Mouse (Mus musculus): ENCODE measurements around the gene Spon1. TPM values are rescaled to one million over a fixed set of nuclear protein-coding genes. Genes with fewer than 3 reads are reported as not detected.

Spon1 gene
- total and polyA plus RNA-seq, 3 experiments, result not detected

GRCm38 (mm10) chr7:113895266-113895665, 129.5 kb downstream of the Spon1 start:
- Histone ChIP-seq H3K79me2 (ENCODE audit: control insufficient read depth, insufficient read depth, low read length, poor library complexity) (no peaks in the 10 kb centered on the region), H3K9ac (ENCODE audit: control insufficient read depth, low read depth, low read length, poor library complexity, severe bottlenecking) (no peak overlapping the region), H3K9me3 (replicated peaks; ENCODE audit: insufficient read depth, low read length) (no peaks in the 10 kb centered on the region), H3K4me3 (ENCODE audit: control insufficient read depth in 1 of 2, insufficient read depth in 1 of 2, low read depth in 2 of 2, low read length in 2 of 2) (no peak overlapping the region), H3K27ac (ENCODE audit: control insufficient read depth, low read depth, low read length) (no peak overlapping the region), H3K4me1 (ENCODE audit: control insufficient read depth in 1 of 2, insufficient read depth in 2 of 2, low read length in 2 of 2) (no peaks in the 10 kb centered on the region), H3K36me3 (ENCODE audit: control insufficient read depth in 1 of 2, insufficient read depth in 2 of 2, low read length in 2 of 2) (no peaks in the 10 kb centered on the region), H3K27me3 (ENCODE audit: control insufficient read depth in 1 of 2, insufficient read depth in 2 of 2, low read length in 2 of 2) (no peaks in the 10 kb centered on the region)
- DNase-seq (ENCODE audit: low read depth, low spot score), result no peak
- TF ChIP-seq GATA1 (IDR thresholded peaks at IDR 0.05; ENCODE audit: low read depth, low read length) (no peak), ZKSCAN1 (IDR thresholded peaks at IDR 0.05; ENCODE audit: low read depth, low read length) (no peak), MYB (IDR thresholded peaks at IDR 0.05; ENCODE audit: low read depth, low read length) (no peak), RCOR1 (IDR thresholded peaks at IDR 0.05; ENCODE audit: low read depth, low read length) (no peak), TBP (IDR thresholded peaks at IDR 0.05; ENCODE audit: low read depth, low read length) (no peak), UBTF (IDR thresholded peaks at IDR 0.05; ENCODE audit: borderline replicate concordance, insufficient read depth, low read depth, low read length) (no peak), USF2 (IDR thresholded peaks at IDR 0.05; ENCODE audit: borderline replicate concordance in 1 of 2, insufficient read depth in 1 of 2, low read depth in 1 of 2, low read length in 2 of 2) (no peak), MAX (IDR thresholded peaks at IDR 0.05; ENCODE audit: low read length) (no peak), ETS1 (IDR thresholded peaks at IDR 0.05; ENCODE audit: low read depth, low read length) (no peak), MXI1 (IDR thresholded peaks at IDR 0.05; ENCODE audit: low read depth, low read length) (no peak), E2F4 (IDR thresholded peaks at IDR 0.05; ENCODE audit: borderline replicate concordance, low read depth, low read length) (no peak), MAFK (IDR thresholded peaks at IDR 0.05; ENCODE audit: borderline replicate concordance, low read depth, low read length) (no peak), MYC (IDR thresholded peaks at IDR 0.05; ENCODE audit: low read depth, low read length) (no peak), USF1 (IDR thresholded peaks at IDR 0.05; ENCODE audit: low read depth, low read length) (no peak)

- TF ChIP-seq CTCF (IDR thresholded peaks at IDR 0.05 in 2 of 3, conservative IDR thresholded peaks at IDR 0.05 in 1 of 3; ENCODE audit: control insufficient read depth in 1 of 3, insufficient read depth in 1 of 3, low read depth in 2 of 3, low read length in 3 of 3, poor library complexity in 1 of 3, severe bottlenecking in 1 of 3) (peak; percentile 3 to 26 (median 6); a peak in 2 of 6 replicates), RAD21 (IDR thresholded peaks at IDR 0.05; ENCODE audit: low read depth, low read length) (peak; percentile 11), POLR2AphosphoS5 (IDR thresholded peaks at IDR 0.05; ENCODE audit: borderline replicate concordance, low read depth, low read length) (no peak), CHD2 (IDR thresholded peaks at IDR 0.05; ENCODE audit: low read length) (no peak), MYC (IDR thresholded peaks at IDR 0.05; ENCODE audit: low read depth, low read length) (no peak), MXI1 (IDR thresholded peaks at IDR 0.05; ENCODE audit: low read depth, low read length) (no peak), BHLHE40 (IDR thresholded peaks at IDR 0.05; ENCODE audit: borderline replicate concordance, low read depth, low read length) (no peak), TAL1 (IDR thresholded peaks at IDR 0.05; ENCODE audit: low read length) (no peak), ZC3H11A (IDR thresholded peaks at IDR 0.05; ENCODE audit: low read depth, low read length) (no peak), SMC3 (IDR thresholded peaks at IDR 0.05; ENCODE audit: low read depth, low read length) (peak; percentile 36), MAX (IDR thresholded peaks at IDR 0.05; ENCODE audit: low read length) (no peak), TBP (IDR thresholded peaks at IDR 0.05; ENCODE audit: low read depth, low read length) (no peak), SIN3A (IDR thresholded peaks at IDR 0.05; ENCODE audit: low read length) (no peak), ELF1 (IDR thresholded peaks at IDR 0.05; ENCODE audit: low read depth, low read length) (no peak), UBTF (IDR thresholded peaks at IDR 0.05; ENCODE audit: borderline replicate concordance, insufficient read depth, low read depth, low read length) (no peak), ZMIZ1 (IDR thresholded peaks at IDR 0.05; ENCODE audit: low read depth, low read length) (no peak), MAZ (IDR thresholded peaks at IDR 0.05; ENCODE audit: low read depth, low read length) (no peak), RCOR1 (IDR thresholded peaks at IDR 0.05; ENCODE audit: low read depth, low read length) (no peak), MYB (IDR thresholded peaks at IDR 0.05; ENCODE audit: low read depth, low read length) (no peak)
- no peaks in the 10 kb centered on the region for H3K27me3 ChIP-seq (ENCODE audit: control insufficient read depth in 1 of 2, insufficient read depth in 2 of 2, low read length in 2 of 2)
- H3K4me1 ChIP-seq (ENCODE audit: control insufficient read depth in 1 of 2, insufficient read depth in 2 of 2, low read length in 2 of 2), result no peaks in the 10 kb centered on the region
- H3K36me3 ChIP-seq (ENCODE audit: control insufficient read depth in 1 of 2, insufficient read depth in 2 of 2, low read length in 2 of 2), result no peaks in the 10 kb centered on the region
- no peak overlapping the region for H3K27ac ChIP-seq (ENCODE audit: control insufficient read depth, low read depth, low read length)
- no peaks in the 10 kb centered on the region for H3K9me3 ChIP-seq (replicated peaks; ENCODE audit: insufficient read depth, low read length)
- H3K9ac ChIP-seq (ENCODE audit: control insufficient read depth, low read depth, low read length, poor library complexity, severe bottlenecking), result no peak overlapping the region
- H3K79me2 ChIP-seq (ENCODE audit: control insufficient read depth, insufficient read depth, low read length, poor library complexity), result no peaks in the 10 kb centered on the region
- DNase-seq (ENCODE audit: low read depth, low spot score), result peak; percentile 13
- H3K4me3 ChIP-seq (ENCODE audit: control insufficient read depth in 1 of 2, insufficient read depth in 1 of 2, low read depth in 2 of 2, low read length in 2 of 2), result no peak overlapping the region
Observed at GRCm38 (mm10) chr7:113898388-113898787, 132.6 kb downstream of the Spon1 start.

Measured in MEL (cell line).